Mouse (Mus musculus) c-Kit-positive CD71-negative TER-119-negative erythroid progenitor cells, embryonic 14.5 days (primary cell): ENCODE results near the gene Cdh23.

Experiments
- DNase-seq: peaks from one replicate; pipeline ENCODE4 v3.0.0-alpha.2; 2013; ENCODE audit warnings: low read depth

Cdh23 gene

GRCm38 (mm10) chr10:60334583-60334982 lies 361.7 kb downstream of the Cdh23 start:
- no peak for DNase-seq

GRCm38 (mm10) chr10:60328963-60329650 lies 367.2 kb downstream of the Cdh23 start:
- DNase-seq: no peak

GRCm38 (mm10) chr10:60316166-60316565 lies 380.1 kb downstream of the Cdh23 start:
- DNase-seq: peak; percentile 9

- DNase-seq: no peak
Observed at GRCm38 (mm10) chr10:60313606-60314005, 382.7 kb downstream of the Cdh23 start.

DNA sequence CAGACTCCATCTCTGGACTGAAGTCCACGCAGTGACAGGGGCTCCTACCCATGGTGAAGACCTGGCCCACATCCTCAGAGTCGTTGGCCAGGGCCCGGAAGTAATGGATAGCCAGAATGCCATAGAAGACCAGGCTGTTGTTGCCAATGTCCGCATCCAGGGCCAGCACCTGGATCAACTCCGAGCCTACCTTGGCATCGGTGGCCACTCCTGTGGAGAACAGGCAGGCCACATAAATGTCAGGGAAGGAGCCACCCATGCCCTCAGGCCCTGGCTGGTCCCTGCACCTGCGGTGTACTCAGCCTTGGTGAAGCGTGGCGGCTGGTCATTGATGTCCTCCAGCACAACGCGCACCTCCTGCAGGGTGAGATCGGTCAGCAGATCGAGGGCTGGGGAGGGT lies 385.7 kb downstream of the Cdh23 start:
- no peak for DNase-seq

- DNase-seq: peak; percentile 70
Observed at GRCm38 (mm10) chr10:60304854-60305628, 391.2 kb downstream of the Cdh23 start.

- no peak for DNase-seq
Observed at GRCm38 (mm10) chr10:60303419-60303818, 392.9 kb downstream of the Cdh23 start.

- no peak for DNase-seq
Observed at GRCm38 (mm10) chr10:60299636-60300035, 396.7 kb downstream of the Cdh23 start.

GRCm38 (mm10) chr10:60296027-60296426 lies 400.3 kb downstream of the Cdh23 start:
- DNase-seq: no peak

DNA sequence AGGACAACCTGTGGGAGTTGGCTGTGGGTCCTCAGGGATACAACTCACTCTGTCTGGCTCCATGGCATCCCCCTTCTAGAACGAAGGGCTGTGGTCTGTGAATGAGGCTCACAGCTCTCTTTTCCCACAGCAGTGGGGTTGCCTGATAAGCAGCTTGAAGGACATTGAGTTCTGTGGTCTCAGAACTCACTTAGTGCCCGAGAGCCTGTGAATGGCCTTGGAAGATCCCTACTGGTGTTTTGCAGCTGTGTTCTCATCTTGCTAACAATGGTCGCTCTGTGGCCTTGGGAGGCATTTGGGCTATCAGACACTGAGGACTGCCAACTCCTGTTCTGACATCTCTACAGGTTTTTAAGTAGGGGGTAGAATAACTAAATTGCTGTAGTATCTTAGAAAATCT lies 400.9 kb downstream of the Cdh23 start:
- no peak for DNase-seq

- no peak for DNase-seq
Observed at GRCm38 (mm10) chr10:60294621-60295020, 401.7 kb downstream of the Cdh23 start.

- no peak for DNase-seq
Observed at GRCm38 (mm10) chr10:60292209-60292608, 404.1 kb downstream of the Cdh23 start.

- DNase-seq: no peak
Observed at GRCm38 (mm10) chr10:60290739-60291110, 405.6 kb downstream of the Cdh23 start.

DNA sequence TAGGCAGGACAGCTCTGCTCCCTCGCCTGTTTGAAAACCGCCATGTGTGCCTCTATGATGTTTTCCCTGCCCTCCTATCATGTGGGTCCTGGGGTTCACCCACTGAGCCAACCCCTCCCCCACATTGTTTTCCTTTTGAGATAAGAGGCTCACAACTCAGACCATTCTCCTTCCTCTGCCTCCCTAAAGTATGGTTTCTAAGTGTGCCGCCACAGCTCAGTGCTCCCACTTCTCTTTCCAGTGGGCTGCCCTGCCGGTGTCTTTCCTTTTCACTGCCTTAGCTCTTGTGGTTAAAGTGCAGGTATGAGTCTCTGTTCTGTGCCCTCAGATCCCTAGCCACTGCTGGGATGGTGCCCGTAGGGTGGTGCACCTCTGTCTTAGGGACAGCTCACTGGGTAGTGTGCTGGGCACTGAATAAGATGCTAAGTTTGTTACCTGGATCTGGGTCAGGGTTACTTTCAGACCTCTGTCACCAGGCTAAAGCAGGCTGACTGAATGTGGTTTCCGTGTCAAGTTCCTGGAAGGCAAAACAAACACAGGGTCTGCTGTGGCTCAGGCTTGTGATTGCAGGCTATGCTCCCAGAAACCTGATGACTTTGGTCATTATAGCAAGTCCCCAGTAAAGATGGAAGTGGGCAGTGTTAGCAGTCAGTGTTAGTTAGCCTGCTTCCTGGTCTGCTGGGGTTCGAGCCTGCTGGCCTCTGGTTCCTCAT lies 406.1 kb downstream of the Cdh23 start:
- no peak for DNase-seq

DNA sequence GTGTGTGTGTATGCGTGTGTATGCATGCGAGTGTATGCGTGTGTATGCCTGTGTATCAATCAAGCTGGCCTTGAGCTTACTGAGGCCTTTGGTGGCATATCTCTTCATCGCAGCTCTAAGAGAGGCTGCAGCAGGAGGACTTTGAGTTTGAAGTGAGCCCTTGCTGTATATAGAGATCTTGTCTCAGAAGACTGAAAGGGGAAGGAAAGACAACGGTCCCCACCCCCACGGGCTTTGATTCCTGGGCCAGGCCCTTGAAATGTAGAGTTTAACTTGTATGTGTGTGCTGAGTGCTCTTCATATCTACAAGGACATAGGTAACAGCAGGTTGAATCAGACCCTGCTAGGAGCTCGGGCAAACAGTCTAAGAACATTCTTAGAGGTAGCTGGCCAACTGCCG lies 407.1 kb downstream of the Cdh23 start:
- no peak for DNase-seq

- DNase-seq: no peak
Observed at GRCm38 (mm10) chr10:60287726-60288125, 408.6 kb downstream of the Cdh23 start.

DNA sequence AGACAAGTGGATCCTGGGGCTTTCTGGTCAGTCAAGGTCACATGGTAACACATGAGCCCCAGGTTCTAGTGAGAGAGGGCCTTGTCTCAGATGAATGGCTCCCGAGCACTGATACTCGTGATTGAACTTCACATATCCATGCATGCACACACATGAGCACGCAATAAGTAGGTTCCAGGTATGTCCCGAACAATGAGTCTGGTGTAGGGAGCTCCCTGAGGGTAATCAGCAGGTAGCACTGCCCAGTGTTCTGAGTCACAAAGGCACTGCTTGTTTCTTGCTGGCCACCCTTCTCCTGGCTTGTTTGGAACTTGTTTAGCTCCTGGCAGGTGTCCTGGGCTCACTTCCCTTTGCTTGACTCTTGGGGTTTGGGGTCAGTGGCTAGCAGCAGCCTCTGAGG lies 409.1 kb downstream of the Cdh23 start:
- no peak for DNase-seq

DNA sequence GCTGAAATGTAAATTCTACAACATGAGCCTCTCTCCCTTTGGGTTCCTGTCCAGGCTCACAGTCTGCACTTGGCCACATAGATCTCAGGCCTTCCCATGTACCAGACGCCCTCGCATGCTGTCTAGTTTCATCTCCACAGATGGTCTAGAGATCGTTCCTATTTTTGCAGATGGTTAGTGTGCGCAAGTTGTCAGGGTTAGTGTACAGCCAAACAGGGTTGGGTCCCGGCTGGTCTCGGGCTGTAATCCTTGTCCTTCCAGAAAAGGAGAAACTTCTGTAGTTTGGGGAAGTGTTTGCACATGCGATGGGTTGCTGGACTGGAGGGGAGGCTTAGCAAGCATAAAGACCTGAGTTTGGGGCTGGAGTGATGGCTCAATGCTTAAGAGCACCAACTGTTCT lies 409.7 kb downstream of the Cdh23 start:
- DNase-seq: no peak

DNA sequence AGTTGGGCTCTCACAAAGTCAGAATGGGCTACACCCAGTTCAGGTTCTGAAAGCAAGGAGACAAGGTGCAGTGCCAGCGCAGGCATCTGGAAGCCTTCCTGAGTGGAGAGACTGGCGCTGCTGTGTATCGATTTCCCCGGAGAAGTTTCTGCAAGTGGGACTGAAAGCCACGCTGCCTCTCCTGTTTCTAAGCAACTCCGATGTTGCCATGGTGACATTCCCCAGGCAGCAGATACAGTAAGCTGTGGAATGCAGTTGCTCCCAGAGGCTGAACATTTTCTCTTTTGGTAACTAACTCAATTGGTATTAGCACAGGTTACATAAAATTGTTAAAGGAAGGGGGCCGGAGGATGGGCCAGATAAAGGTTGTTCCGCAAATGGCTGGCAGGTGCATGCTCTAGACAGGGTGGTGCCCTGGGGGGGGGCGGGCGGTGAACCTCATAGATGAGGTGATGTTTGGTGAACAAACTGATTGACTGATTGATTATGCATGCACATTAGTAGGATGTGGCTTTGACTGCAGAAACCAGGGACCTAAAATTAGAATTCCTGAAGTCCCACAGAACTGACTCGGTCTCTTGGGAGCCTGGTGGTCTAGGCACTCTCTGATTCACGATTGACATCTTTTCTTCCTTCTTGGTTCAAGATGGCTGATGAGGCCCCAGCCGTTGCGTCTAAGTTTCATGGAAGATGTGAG lies 410.5 kb downstream of the Cdh23 start:
- DNase-seq: no peak

DNA sequence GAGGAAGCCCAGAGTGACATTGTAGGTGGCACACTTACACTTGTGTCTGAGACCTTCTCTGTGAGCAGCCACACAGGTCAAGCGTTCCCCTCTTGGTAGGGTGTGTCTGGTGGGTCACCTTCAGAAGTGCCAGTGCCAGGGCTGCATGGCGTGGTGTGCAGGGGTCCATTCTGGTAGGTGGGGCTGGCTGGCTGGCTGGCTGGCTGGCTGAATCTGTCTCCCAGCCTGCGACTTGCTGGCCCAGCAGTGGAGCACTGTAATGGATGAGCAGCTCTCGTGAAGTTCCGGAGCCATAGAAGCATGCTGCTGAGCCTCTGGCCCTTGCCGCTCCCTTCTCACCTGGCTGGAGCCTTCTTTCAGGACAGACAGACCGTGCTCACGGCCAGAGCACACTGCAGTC lies 411.1 kb downstream of the Cdh23 start:
- DNase-seq: no peak

DNA sequence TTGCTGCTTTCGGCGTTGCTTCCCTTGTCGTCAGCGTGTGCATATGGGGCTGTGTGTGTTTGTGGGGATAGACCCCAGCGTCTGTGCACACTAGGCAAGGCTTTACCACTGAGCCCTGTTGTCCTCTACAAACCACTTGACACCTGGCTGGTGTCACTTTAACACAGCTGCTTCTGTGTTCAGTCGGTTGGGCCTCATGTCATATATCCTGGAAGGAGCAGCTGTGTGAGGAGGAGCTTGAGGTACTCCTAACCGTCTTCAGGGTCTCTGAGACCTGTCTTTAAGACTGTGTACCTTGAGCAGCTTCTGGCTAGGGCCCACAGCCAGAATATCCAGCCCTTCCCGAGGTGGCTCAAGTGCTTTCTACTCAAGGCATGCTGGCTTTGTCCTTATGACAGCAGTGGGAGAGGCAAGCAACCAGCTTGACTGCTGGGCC lies 411.6 kb downstream of the Cdh23 start:
- DNase-seq: no peak

DNA sequence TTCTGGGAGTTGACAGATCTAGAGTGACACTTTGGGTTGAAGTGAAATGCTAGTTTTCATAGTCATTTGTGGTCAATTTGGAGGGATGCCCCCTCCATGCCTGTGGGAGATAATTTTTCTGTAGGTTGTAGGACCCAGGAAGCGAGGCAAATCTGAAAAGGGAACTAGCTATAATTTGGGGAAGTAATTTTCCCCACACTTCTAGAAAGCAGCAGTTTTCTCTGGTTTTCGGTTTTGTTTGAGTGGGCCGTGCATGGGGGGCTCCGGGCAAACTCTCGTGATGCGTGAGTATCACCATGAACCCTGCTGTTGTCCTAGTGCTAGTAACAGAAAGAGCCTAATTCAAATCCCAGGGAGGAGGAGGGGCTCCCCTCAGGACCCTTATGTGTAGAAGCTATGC lies 412.0 kb downstream of the Cdh23 start:
- no peak for DNase-seq
